Mouse (Mus musculus): Measurements from ENCODE around the gene Rchy1.
A peak's percentile ranks its signal among the peaks of the same experiment; 100 is the strongest.
"Not testable (repeated sequence)": the region's sequence is repeated elsewhere in the genome, so short reads cannot be mapped to it uniquely, and the experiment has no call there.

Rchy1 gene

GRCm38 (mm10) chr5:91960606-91961254 is 2.1 kb downstream of the Rchy1 start:
- peak; percentile 65 for DNase-seq (ENCODE audit: low spot score)

DNA sequence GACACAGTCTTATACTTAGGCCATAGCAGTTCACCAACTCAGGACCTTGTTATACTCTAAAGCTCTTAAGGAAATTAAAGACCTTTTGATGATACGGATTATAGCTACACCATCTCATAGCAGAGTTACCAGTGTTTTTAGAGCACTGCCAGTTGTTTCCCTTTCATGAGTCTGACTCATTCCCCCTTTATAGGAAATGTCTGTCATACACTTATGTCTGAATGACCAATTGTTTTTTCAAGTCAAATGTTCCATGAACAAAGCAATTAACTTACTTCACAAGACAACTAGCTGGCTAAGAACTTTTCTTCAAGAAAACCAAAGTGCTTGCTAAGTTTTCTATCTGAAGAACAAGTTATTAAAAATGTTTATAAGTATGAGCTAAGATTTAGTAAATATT is 2.9 kb downstream of the Rchy1 start:
- DNase-seq (ENCODE audit: low spot score), result no peak

DNA sequence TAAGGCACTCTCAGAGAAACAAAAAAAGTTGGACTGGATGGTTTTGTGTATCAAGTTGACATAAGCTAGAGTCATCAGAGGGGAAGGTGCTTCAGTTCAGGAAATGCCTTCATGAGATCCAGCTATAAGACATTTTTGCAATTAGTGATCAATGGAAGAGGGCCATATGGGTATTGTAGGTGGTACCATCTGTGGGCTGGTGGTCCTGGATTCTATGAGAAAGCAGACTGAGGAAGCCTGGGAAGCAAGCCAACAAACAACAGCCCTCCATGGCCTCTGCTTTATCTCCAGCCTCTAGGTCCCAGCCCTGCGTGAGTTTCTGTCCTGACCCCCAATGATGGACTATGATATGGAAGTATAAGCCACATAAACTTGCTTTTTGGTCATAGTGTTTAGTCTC is 3.8 kb downstream of the Rchy1 start:
- DNase-seq (ENCODE audit: low spot score), result no peak

- DNase-seq (ENCODE audit: low spot score), result no peak
Measured at GRCm38 (mm10) chr5:91956991-91957760, 5.7 kb downstream of the Rchy1 start.

- no peak for DNase-seq (ENCODE audit: low spot score)
Measured at GRCm38 (mm10) chr5:91951404-91951803, 11.5 kb downstream of the Rchy1 start.

DNA sequence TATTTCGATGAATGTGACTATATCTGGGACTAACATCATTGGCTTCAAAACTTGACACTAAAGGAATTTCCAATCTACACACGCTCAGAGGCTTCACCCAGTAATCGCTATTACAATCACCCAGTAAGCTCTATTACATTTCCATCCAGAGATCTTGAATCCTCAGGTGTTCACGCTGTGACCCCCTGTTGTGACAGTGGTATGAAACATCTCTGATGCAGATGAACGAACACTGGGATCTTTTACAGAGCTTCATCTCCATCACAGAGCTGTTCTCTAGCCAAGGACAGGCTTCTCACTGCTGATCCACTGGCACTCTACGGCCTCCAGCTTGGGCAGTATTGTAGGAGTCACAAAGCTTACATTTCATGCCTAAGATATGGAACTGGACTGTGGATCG is 13.4 kb downstream of the Rchy1 start:
- no peak for DNase-seq (ENCODE audit: low spot score)

- DNase-seq (ENCODE audit: low spot score), result no peak
Measured at GRCm38 (mm10) chr5:91947008-91947407, 15.9 kb downstream of the Rchy1 start.

DNA sequence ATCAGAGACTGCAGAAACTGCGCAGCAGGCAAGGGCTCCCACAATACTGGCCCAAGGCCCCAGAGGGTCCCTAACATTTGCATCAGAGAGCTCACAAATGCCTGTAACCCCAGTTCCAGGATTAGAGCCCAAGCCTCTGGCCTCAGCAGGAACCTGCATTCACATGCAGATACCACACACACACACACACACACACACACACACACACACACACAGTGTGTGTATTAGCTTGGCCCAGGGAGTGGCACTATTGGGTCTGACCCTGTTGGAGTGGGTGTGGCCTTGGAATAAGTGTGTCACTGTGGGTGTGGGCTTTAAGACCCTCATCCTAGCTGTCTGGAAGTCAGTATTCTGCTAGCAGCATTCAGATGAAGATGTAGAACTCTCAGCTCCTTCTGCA is 17.3 kb downstream of the Rchy1 start:
- not testable (repeated sequence) for DNase-seq (ENCODE audit: low spot score)

GRCm38 (mm10) chr5:91913231-91913630 is 49.6 kb downstream of the Rchy1 start:
- DNase-seq (ENCODE audit: low spot score), result no peak

- DNase-seq (ENCODE audit: low spot score), result no peak
Measured at GRCm38 (mm10) chr5:91911384-91912106, 51.3 kb downstream of the Rchy1 start.

DNA sequence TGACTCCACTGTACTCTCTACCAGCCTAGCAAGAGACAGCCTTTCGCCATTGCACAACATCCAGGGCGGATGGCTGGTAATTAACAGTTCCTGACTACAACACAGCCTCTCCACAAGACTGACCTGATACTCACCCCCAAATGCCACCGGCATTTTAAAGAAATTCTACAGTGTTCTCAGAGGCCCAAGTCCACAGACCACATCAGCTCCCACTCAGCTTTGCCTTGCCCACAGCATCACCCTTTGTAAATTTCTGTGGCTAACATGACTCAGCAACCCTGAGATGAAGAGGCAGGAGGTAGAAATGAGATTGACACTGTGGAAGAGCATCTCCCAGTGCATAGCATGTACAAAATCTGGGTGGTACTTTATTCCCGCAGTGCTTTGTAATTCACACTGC is 52.3 kb downstream of the Rchy1 start:
- DNase-seq (ENCODE audit: low spot score), result no peak

- no peak for DNase-seq (ENCODE audit: low spot score)
Measured at GRCm38 (mm10) chr5:91909010-91909620, 53.8 kb downstream of the Rchy1 start.

Data from c-Kit-positive CD71-positive TER-119-positive erythroid progenitor cells, embryonic 14.5 days (primary cell).